Mouse (Mus musculus) limb, embryonic 15.5 days (tissue): ENCODE results near the gene Wdr46. TPM values are rescaled to one million over a fixed set of nuclear protein-coding genes. Genes with fewer than 3 reads are reported as not detected.

ENCODE experiments used
- ATAC-seq: fragments of 200-750 bp; cut with Nextera tagmentation; 2 replicates; pipeline ENCODE4 v1.8.0; 2017; ENCODE audit warnings: low read depth, moderate TSS enrichment; ENCODE audit not compliant: insufficient number of reproducible peaks, low FRiP score, low TSS enrichment
- H3K27ac ChIP-seq: fragments of 300-500 bp; sonication (generic); 2 replicates; pipeline ENCODE4 v1.5.1; 2015; ENCODE audit warnings: moderate library complexity, mild to moderate bottlenecking, inconsistent platforms
- H3K27me3 ChIP-seq: fragments of 300-500 bp; sonication (generic); 2 replicates; pipeline ENCODE4 v1.6.1; 2015; ENCODE audit warnings: inconsistent platforms
- H3K36me3 ChIP-seq: fragments of 300-500 bp; sonication (generic); 2 replicates; pipeline ENCODE4 v1.6.1; 2015; ENCODE audit warnings: inconsistent platforms
- H3K4me1 ChIP-seq: fragments of 300-500 bp; sonication (generic); 2 replicates; pipeline ENCODE4 v1.6.1; 2015; ENCODE audit warnings: inconsistent platforms
- H3K4me2 ChIP-seq: fragments of 300-500 bp; sonication (generic); 2 replicates; pipeline ENCODE4 v1.6.1; 2015; ENCODE audit warnings: mild to moderate bottlenecking, inconsistent platforms
- H3K4me3 ChIP-seq: fragments of 300-500 bp; sonication (generic); 2 replicates; pipeline ENCODE4 v1.5.1; 2015; ENCODE audit warnings: mild to moderate bottlenecking, inconsistent platforms
- H3K9ac ChIP-seq: fragments of 300-500 bp; sonication (generic); 2 replicates; pipeline ENCODE4 v1.6.1; 2015; ENCODE audit warnings: inconsistent platforms
- H3K9me3 ChIP-seq: fragments of 300-500 bp; sonication (generic); 2 replicates; pipeline ENCODE4 v1.6.1; 2016; ENCODE audit warnings: inconsistent platforms
- WGBS: fragments of 180-500 bp; shearing (Covaris S2); methylation state at CpG from one replicate; pipeline ENCODE4 v1.1.7; 2015; 5-methylcytosine and 5-hydroxymethylcytosine counted together
- polyA plus RNA-seq: library from polyadenylated mRNA; unstranded; fragments of >200 nt; fragmentation: Nextera tagmentation; extraction: Ambion mirVana; gene quantifications from 2 replicates; pipeline ENCODE4 v1.2.1, GENCODE M21; 2015

Gene Wdr46
- polyA plus RNA-seq, 1 experiment from 2014 or later: 31.4 TPM

- Histone ChIP-seq H3K27ac (no peak overlapping the region), H3K9me3 (no peaks in the 10 kb centered on the region), H3K27me3 (no peaks in the 10 kb centered on the region), H3K4me1 (peaks cover 48% of the 10 kb centered on the region), H3K9ac (no peak overlapping the region), H3K4me2 (no peak overlapping the region), H3K4me3 (peak overlapping the region; percentile 56; the same call in 1 of the 2 replicates), H3K36me3 (peaks cover 24% of the 10 kb centered on the region)
- ATAC-seq: no peak
- 84% methylated on average over 7 of the region's 7 CpGs for WGBS
Observed at GRCm38 (mm10) chr17:33921361-33921760, 19.1 kb upstream of the Wdr46 start.

- no peak overlapping the region for H3K9ac ChIP-seq
- no peak overlapping the region for H3K27ac ChIP-seq
- H3K4me2 ChIP-seq: no peak overlapping the region
- peaks cover 28% of the 10 kb centered on the region for H3K4me1 ChIP-seq
- ATAC-seq: no peak
- no peaks in the 10 kb centered on the region for H3K9me3 ChIP-seq
- 89% methylated on average over 10 of the region's 10 CpGs for WGBS
- H3K36me3 ChIP-seq: peaks cover 22% of the 10 kb centered on the region
- H3K27me3 ChIP-seq: no peaks in the 10 kb centered on the region
- H3K4me3 ChIP-seq: no peak overlapping the region
Observed at GRCm38 (mm10) chr17:33924577-33925283, 15.7 kb upstream of the Wdr46 start.

- no peaks in the 10 kb centered on the region for H3K9me3 ChIP-seq
- no peaks in the 10 kb centered on the region for H3K27me3 ChIP-seq
- ATAC-seq: no peak
- H3K9ac ChIP-seq: no peak overlapping the region
- no peak overlapping the region for H3K4me2 ChIP-seq
- 82% methylated on average over 21 of the region's 21 CpGs for WGBS
- peaks cover 26% of the 10 kb centered on the region for H3K4me1 ChIP-seq
- no peak overlapping the region for H3K4me3 ChIP-seq
- peaks cover 22% of the 10 kb centered on the region for H3K36me3 ChIP-seq
- no peak overlapping the region for H3K27ac ChIP-seq
Observed at GRCm38 (mm10) chr17:33925406-33926116, 14.9 kb upstream of the Wdr46 start.

- no peak overlapping the region for H3K4me3 ChIP-seq
- no peak overlapping the region for H3K4me2 ChIP-seq
- H3K27me3 ChIP-seq: no peaks in the 10 kb centered on the region
- H3K9ac ChIP-seq: no peak overlapping the region
- ATAC-seq: no peak
- no peaks in the 10 kb centered on the region for H3K9me3 ChIP-seq
- H3K4me1 ChIP-seq: peaks cover 28% of the 10 kb centered on the region
- WGBS: 76% methylated on average over 17 of the region's 17 CpGs
- H3K36me3 ChIP-seq: peaks cover 22% of the 10 kb centered on the region
- no peak overlapping the region for H3K27ac ChIP-seq
Observed at GRCm38 (mm10) chr17:33926207-33926932, 14.1 kb upstream of the Wdr46 start.

GRCm38 (mm10) chr17:33928251-33928947 is 12.1 kb upstream of the Wdr46 start:
- Histone ChIP-seq H3K4me2 (peak overlapping the region; percentile 97), H3K36me3 (peaks cover 38% of the 10 kb centered on the region), H3K27me3 (no peaks in the 10 kb centered on the region), H3K4me1 (peaks cover 34% of the 10 kb centered on the region), H3K9ac (peak overlapping the region; percentile 63), H3K27ac (peak overlapping the region; percentile 97; the same call in 1 of the 2 replicates), H3K4me3 (peak overlapping the region; percentile 87), H3K9me3 (no peaks in the 10 kb centered on the region)
- ATAC-seq: no peak
- 61% methylated on average over 21 of the region's 21 CpGs for whole genome bisulfite sequencing

GRCm38 (mm10) chr17:33929371-33930279 is 10.8 kb upstream of the Wdr46 start, which contains the start of gene Rgl2:
TSS of gene Rgl2 (plus strand) at chr17:33929543.
- peak within 1 kb of the TSS; percentile 97 for H3K27ac ChIP-seq
- peak within 1 kb of the TSS; percentile 97 for H3K4me2 ChIP-seq
- peak within 1 kb of the TSS; percentile 87 for H3K4me3 ChIP-seq
- no peaks in the 10 kb centered on the region for H3K9me3 ChIP-seq
- H3K9ac ChIP-seq: peak within 1 kb of the TSS; percentile 76
- peaks cover 44% of the 10 kb centered on the region for H3K36me3 ChIP-seq
- no peaks in the 10 kb centered on the region for H3K27me3 ChIP-seq
- WGBS: under 1% methylated on average over 74 of the region's 80 CpGs
- peaks cover 34% of the 10 kb centered on the region for H3K4me1 ChIP-seq
- ATAC-seq: peak; percentile 64

GRCm38 (mm10) chr17:33930280-33931158 is 9.9 kb upstream of the Wdr46 start:
- Histone ChIP-seq H3K4me3 (peak overlapping the region; percentile 87), H3K9me3 (no peaks in the 10 kb centered on the region), H3K4me2 (peak overlapping the region; percentile 97), H3K4me1 (peaks cover 32% of the 10 kb centered on the region), H3K27me3 (no peaks in the 10 kb centered on the region), H3K36me3 (peaks cover 48% of the 10 kb centered on the region), H3K9ac (peak overlapping the region; percentile 76), H3K27ac (peak overlapping the region; percentile 97)
- whole genome bisulfite sequencing: under 1% methylated on average over 45 of the region's 45 CpGs
- ATAC-seq: no peak

GRCm38 (mm10) chr17:33931159-33931866 is 9.1 kb upstream of the Wdr46 start:
- Histone ChIP-seq H3K9me3 (no peaks in the 10 kb centered on the region), H3K36me3 (peaks cover 48% of the 10 kb centered on the region), H3K27ac (peak overlapping the region; percentile 97), H3K27me3 (no peaks in the 10 kb centered on the region), H3K4me2 (peak overlapping the region; percentile 97), H3K9ac (peak overlapping the region; percentile 76), H3K4me1 (peaks cover 32% of the 10 kb centered on the region), H3K4me3 (peak overlapping the region; percentile 87)
- ATAC-seq: no peak
- WGBS: 32% methylated on average over 18 of the region's 18 CpGs

GRCm38 (mm10) chr17:33931947-33932346 is 8.5 kb upstream of the Wdr46 start:
- H3K27me3 ChIP-seq: no peaks in the 10 kb centered on the region
- H3K4me1 ChIP-seq: peaks cover 32% of the 10 kb centered on the region
- no peak overlapping the region for H3K9ac ChIP-seq
- ATAC-seq: no peak
- H3K9me3 ChIP-seq: no peaks in the 10 kb centered on the region
- H3K4me3 ChIP-seq: no peak overlapping the region
- WGBS: 92% methylated on average over 11 of the region's 11 CpGs
- H3K36me3 ChIP-seq: peaks cover 52% of the 10 kb centered on the region
- no peak overlapping the region for H3K4me2 ChIP-seq
- no peak overlapping the region for H3K27ac ChIP-seq

- H3K4me2 ChIP-seq: no peak overlapping the region
- no peaks in the 10 kb centered on the region for H3K27me3 ChIP-seq
- WGBS: 89% methylated on average over 14 of the region's 14 CpGs
- no peak for ATAC-seq
- H3K36me3 ChIP-seq: peaks cover 53% of the 10 kb centered on the region
- H3K9ac ChIP-seq: no peak overlapping the region
- H3K27ac ChIP-seq: no peak overlapping the region
- no peaks in the 10 kb centered on the region for H3K9me3 ChIP-seq
- no peak overlapping the region for H3K4me3 ChIP-seq
- H3K4me1 ChIP-seq: peaks cover 32% of the 10 kb centered on the region
Observed at GRCm38 (mm10) chr17:33932448-33932847, 8.0 kb upstream of the Wdr46 start.
